Mouse (Mus musculus) kidney, embryonic 14.5 days (tissue): ENCODE measurements at regions not wholly inside any gene's neighbourhood (a gene's known extent, or its start where the extent isn't known, plus 50 kb on each side); places are given as distances from the start of the nearest gene placed in this dataset.

Experiments used
- ATAC-seq: fragments of 200-750 bp; cut with Nextera tagmentation; 2 replicates; pipeline ENCODE4 v1.8.0; 2017; ENCODE audit warnings: moderate number of reproducible peaks, mild to moderate bottlenecking, moderate TSS enrichment, moderate library complexity; ENCODE audit not compliant: low FRiP score, low TSS enrichment
- H3K27ac ChIP-seq: fragments of 300-500 bp; sonication (generic); 2 replicates; pipeline ENCODE4 v1.5.1; 2014; ENCODE audit warnings: low read depth, mild to moderate bottlenecking, low read length, moderate library complexity, mixed read lengths
- H3K27me3 ChIP-seq: fragments of 300-500 bp; sonication (generic); 2 replicates; pipeline ENCODE4 v1.6.1; 2014; ENCODE audit warnings: mild to moderate bottlenecking, low read length; ENCODE audit not compliant: control insufficient read depth, insufficient read depth
- H3K36me3 ChIP-seq: fragments of 300-500 bp; sonication (generic); 2 replicates; pipeline ENCODE4 v1.6.1; 2014; ENCODE audit warnings: low read length, mixed read lengths; ENCODE audit not compliant: control insufficient read depth, insufficient read depth
- H3K4me1 ChIP-seq: fragments of 300-500 bp; sonication (generic); 2 replicates; pipeline ENCODE4 v1.6.1; 2014; ENCODE audit warnings: low read length, mixed read lengths; ENCODE audit not compliant: control insufficient read depth, insufficient read depth
- H3K4me2 ChIP-seq: fragments of 300-500 bp; sonication (generic); replicated peaks from 2 replicates; pipeline ENCODE4 v1.6.1; 2014; ENCODE audit warnings: low read depth, mild to moderate bottlenecking, low read length
- H3K4me3 ChIP-seq: fragments of 300-500 bp; sonication (generic); 2 replicates; pipeline ENCODE4 v1.5.1; 2014; ENCODE audit warnings: mild to moderate bottlenecking, low read length
- H3K9ac ChIP-seq: fragments of 300-500 bp; sonication (generic); 2 replicates; pipeline ENCODE4 v1.6.1; 2014; ENCODE audit warnings: low read depth, mild to moderate bottlenecking, low read length, moderate library complexity
- H3K9me3 ChIP-seq: fragments of 300-500 bp; sonication (generic); 2 replicates; pipeline ENCODE4 v1.6.1; 2016; ENCODE audit warnings: low read length; ENCODE audit not compliant: control insufficient read depth
- WGBS: fragments of 180-500 bp; shearing (Covaris S2); extraction: QIAGEN DNeasy Blood & Tissue Kit; methylation state at CpG from one replicate; pipeline ENCODE4 v1.1.7; 2014; 5-methylcytosine and 5-hydroxymethylcytosine counted together

- Histone ChIP-seq H3K36me3 (no peaks in the 10 kb centered on the region), H3K9ac (no peak overlapping the region), H3K4me3 (no peak overlapping the region), H3K4me1 (no peaks in the 10 kb centered on the region), H3K27ac (no peak overlapping the region), H3K27me3 (no peaks in the 10 kb centered on the region), H3K4me2 (no peak overlapping the region), H3K9me3 (no peaks in the 10 kb centered on the region)
- no peak for ATAC-seq
- 57% methylated on average over 1 of the region's 1 CpGs for WGBS
Measured at GRCm38 (mm10) chr11:6893734-6894133, 56.3 kb upstream of the Gm11983 start.

- no peak overlapping the region for H3K4me2 ChIP-seq
- 90% methylated on average over 3 of the region's 3 CpGs for WGBS
- no peak for ATAC-seq
- no peak overlapping the region for H3K27ac ChIP-seq
- no peak overlapping the region for H3K9ac ChIP-seq
- H3K27me3 ChIP-seq: no peaks in the 10 kb centered on the region
- H3K36me3 ChIP-seq: no peaks in the 10 kb centered on the region
- H3K9me3 ChIP-seq: no peaks in the 10 kb centered on the region
- H3K4me3 ChIP-seq: no peak overlapping the region
- H3K4me1 ChIP-seq: no peaks in the 10 kb centered on the region
Measured at GRCm38 (mm10) chr11:6893063-6893462, 55.6 kb upstream of the Gm11983 start.

GRCm38 (mm10) chr11:6890450-6890849 lies 53.0 kb upstream of the Gm11983 start:
- Histone ChIP-seq H3K9me3 (no peaks in the 10 kb centered on the region), H3K27me3 (no peaks in the 10 kb centered on the region), H3K27ac (no peak overlapping the region), H3K4me1 (no peaks in the 10 kb centered on the region), H3K4me3 (no peak overlapping the region), H3K9ac (no peak overlapping the region), H3K4me2 (no peak overlapping the region), H3K36me3 (no peaks in the 10 kb centered on the region)
- WGBS: 78% methylated on average over 5 of the region's 5 CpGs
- no peak for ATAC-seq

GRCm38 (mm10) chr11:6889660-6890185 lies 52.3 kb upstream of the Gm11983 start:
- Histone ChIP-seq H3K27ac (no peak overlapping the region), H3K36me3 (no peaks in the 10 kb centered on the region), H3K4me2 (no peak overlapping the region), H3K4me3 (no peak overlapping the region), H3K9ac (no peak overlapping the region), H3K27me3 (no peaks in the 10 kb centered on the region), H3K4me1 (no peaks in the 10 kb centered on the region), H3K9me3 (no peaks in the 10 kb centered on the region)
- WGBS: 68% methylated on average over 8 of the region's 8 CpGs
- no peak for ATAC-seq

- H3K9me3 ChIP-seq: no peaks in the 10 kb centered on the region
- no peak for ATAC-seq
- H3K4me2 ChIP-seq: no peak overlapping the region
- 84% methylated on average over 5 of the region's 5 CpGs for WGBS
- no peaks in the 10 kb centered on the region for H3K27me3 ChIP-seq
- no peak overlapping the region for H3K9ac ChIP-seq
- H3K36me3 ChIP-seq: no peaks in the 10 kb centered on the region
- no peak overlapping the region for H3K27ac ChIP-seq
- H3K4me3 ChIP-seq: no peak overlapping the region
- H3K4me1 ChIP-seq: no peaks in the 10 kb centered on the region
Measured at GRCm38 (mm10) chr11:6889120-6889519, 51.7 kb upstream of the Gm11983 start.
